Mouse (Mus musculus) adrenal gland, adult (tissue): ENCODE results near the gene Trim14.
A peak's percentile ranks its signal among the peaks of the same experiment; 100 is the strongest.
"Not testable (repeated sequence)": the region's sequence is repeated elsewhere in the genome, so short reads cannot be mapped to it uniquely, and the experiment has no call there.

Source experiments
- DNase-seq, 2 experiments: peaks; one replicate each; pipeline ENCODE4 v3.0.0; 2022 to 2023; ENCODE audit warnings: low spot score in 1 of 2; ENCODE audit not compliant: inconsistent age in 2 of 2

The Trim14 gene

DNA sequence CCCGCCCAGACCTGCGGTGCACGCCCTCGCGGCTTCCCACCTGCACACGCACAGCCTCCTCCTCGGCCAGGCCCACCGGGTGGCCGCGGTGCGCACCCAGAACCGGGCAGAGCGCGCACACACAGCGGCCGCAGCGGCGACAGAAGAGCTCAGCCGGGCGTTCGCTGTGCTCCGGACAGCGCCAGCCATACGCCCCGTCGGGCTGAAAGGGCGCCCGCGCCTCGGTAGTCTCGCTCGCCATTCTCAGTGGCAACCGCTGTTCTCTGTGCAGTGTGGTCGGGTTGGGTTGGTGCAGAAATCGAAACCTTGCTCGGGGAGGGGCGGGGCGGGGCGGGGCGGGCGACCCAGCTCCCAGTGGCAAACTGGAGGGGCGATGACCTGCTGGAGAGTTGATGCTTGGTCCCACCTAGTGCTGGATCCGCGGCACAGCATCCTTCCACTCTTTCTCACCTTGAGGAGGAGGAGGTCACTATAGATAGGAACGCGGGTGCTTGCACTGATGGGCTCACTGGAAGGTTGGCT is at the start of gene Trim14:
Gene Trim14, minus strand, starts transcription at position 302 of the 522 bp plus-strand sequence.
- DNase-seq: peak; percentile 50 to 73

GRCm38 (mm10) chr4:46585041-46585810 is 49.3 kb upstream of the Trim14 start:
- no peak for DNase-seq

GRCm38 (mm10) chr4:46584536-46584935 is 48.6 kb upstream of the Trim14 start:
- not testable (repeated sequence) for DNase-seq

DNA sequence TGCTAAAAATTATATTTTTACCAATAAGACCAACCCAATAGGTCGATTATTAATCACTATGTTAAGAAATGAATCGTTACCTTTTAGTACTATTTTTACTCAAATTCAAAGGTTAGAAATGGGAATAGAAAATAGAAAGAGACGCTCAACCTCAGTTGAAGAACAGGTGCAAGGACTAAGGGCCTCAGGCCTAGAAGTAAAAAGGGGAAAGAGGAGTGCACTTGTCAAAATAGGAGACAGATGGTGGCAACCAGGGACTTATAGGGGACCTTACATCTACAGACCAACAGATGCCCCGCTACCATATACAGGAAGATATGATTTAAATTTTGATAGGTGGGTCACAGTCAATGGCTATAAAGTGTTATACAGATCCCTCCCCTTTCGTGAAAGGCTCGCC is 48.1 kb upstream of the Trim14 start:
- not testable (repeated sequence) for DNase-seq

- DNase-seq: not testable (repeated sequence)
Observed at GRCm38 (mm10) chr4:46582024-46582423, 46.1 kb upstream of the Trim14 start.

- not testable (repeated sequence) for DNase-seq
Observed at GRCm38 (mm10) chr4:46581577-46581976, 45.6 kb upstream of the Trim14 start.

DNA sequence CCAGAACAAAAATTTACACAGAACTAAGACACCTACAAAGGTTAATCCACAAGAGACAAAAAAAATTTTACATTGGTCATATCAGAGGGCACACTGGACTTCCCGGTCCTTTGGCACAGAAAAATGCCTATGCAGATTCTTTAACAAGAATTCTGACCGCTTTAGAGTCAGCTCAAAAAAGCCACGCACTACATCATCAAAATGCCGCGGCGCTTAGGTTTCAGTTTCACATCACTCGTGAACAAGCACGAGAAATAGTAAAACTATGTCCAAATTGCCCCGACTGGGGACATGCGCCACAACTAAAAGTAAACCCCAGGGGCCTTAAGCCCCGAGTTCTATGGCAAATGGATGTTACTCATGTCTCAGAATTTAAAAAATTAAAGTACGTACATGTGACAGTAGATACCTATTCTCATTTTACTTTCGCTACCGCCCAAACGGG is 44.9 kb upstream of the Trim14 start:
- DNase-seq: not testable (repeated sequence)

DNA sequence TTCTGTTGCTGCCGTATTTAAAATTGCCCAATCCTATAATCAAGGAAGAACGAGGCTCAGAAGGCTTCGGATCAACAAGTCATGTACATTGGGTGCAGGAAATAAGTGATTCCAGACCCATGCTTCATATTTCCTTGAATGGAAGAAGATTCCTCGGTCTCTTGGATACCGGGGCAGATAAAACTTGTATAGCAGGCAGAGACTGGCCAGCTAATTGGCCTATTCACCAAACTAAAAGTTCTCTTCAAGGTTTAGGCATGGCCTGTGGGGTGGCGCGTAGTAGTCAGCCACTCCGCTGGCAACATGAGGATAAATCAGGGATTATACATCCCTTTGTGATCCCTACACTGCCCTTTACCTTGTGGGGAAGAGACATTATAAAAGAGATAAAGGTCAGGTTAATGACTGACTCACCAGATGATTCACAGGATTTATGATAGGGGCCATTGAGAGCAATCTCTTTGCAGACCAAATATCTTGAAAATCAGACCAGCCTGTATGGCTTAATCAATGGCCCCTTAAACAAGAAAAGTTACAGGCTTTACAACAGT is 42.9 kb upstream of the Trim14 start:
- DNase-seq: peak in 1 of 2 experiments; percentile 63

- DNase-seq: no peak
Observed at GRCm38 (mm10) chr4:46578228-46578627, 42.3 kb upstream of the Trim14 start.

GRCm38 (mm10) chr4:46575509-46576284 is 39.8 kb upstream of the Trim14 start:
- not testable (repeated sequence) for DNase-seq

DNA sequence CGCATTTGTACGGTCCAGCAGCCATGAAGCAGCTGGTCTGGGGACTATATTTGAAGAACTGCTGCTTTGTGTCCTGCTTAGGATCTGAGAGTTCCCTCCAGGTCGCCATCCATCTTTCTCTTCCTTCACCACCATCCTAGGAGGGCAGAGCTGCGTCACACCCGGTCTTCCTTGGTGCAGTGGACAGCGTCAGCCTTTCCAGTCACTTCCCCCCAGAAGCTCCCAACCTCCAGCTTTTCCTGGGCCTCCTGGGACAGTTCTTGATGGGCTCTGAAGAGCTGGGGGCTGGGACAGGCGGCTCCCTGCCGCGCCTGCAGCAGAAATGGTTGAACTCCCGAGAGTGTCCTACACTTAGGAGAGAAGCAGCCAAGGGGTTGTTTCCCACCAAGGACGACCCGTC is 38.9 kb upstream of the Trim14 start:
- DNase-seq: peak in 1 of 2 experiments; percentile 51

DNA sequence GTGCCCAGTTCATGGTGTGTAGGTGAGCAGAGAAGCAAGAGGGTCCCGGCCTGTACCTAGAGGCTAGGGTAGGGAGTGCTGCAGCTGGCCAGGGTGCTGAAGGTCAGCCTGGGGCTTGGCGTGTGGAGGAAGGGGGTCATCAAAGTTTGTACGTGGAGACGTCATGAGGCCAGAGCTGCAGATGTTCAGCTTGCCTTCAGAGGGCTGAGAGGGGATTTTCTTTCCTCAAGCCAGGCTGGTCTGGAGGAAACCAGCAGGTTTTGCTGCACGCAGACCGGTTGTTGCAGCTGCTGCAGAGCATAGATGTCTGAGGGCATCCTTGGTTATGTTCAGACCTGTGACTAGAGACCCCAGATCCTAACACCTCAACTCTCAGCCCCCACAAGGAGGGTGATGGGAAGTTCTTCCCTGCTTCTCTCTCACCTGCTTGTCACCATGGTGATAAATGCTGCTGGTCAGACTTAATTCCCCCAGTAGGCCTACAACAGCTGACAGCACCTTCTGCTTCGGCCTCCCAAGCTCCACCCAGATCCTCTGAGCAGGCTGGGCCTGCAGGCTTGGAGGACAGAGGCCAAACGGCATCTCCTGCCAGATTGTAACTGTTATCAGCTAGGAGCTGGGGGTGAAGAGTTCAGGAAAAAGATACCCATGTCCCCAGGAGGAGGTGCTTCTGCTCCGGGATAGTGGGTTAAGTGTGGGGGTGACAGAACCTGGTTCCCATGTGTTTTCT is 38.2 kb upstream of the Trim14 start:
- DNase-seq: no peak

- DNase-seq: no peak
Observed at GRCm38 (mm10) chr4:46572616-46573015, 36.7 kb upstream of the Trim14 start.

DNA sequence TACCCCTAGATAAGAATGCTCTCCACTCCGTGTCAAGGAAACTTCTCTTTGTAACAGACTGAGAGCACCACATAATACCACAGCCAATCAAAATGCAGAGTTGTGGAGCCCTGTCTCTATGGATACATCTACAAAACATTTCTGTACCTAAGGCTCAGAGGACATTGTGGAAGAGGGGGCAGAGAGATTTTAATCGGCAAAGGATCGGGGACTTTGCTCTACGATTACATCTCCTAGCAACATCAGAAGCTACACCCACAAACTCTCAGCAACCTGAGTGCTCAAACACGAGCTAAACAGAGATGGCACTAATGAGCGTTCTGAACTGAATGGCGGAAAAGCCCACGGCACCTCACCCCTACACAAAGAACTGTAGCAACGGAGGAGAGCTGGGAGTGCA is 35.8 kb upstream of the Trim14 start:
- DNase-seq: no peak

DNA sequence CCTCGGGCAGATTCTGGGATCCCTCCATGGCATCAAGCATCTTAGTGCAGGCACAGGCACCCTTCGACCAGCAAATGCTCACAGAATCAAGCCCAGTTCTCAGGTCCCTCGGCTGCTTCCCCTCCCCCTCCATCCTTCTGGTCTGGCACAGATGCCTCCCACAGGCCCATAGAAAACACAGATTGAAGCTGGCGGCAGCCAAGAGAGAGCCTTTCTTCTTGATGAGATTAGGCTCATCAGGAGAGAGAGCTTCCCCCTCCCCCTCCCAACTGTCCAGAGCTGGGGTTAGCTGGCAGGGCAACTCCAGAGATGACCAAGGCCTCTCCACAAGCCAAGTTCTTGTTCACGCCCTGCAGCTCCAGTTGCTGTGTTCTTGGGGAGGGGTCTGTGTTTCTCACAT is 33.7 kb upstream of the Trim14 start:
- DNase-seq: no peak

DNA sequence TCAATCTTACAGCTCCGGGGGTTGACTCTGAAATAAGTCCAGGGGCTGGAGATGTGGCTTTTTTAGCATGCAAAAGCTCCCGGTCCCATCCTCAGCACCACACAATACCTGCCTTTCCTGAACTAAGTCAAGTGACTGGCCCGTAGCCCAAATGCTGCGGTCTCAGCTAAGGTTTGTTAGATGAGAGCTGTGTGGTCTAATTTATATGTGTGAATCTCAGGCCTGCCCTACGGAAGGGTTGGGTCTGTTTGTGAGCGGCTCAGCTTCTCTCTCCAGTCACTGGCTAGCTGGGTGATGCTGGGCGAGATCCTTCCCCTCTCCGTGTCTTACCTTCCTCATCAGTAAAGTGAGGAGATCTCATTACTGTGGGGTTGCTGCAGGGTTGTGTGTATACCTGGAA is 32.2 kb upstream of the Trim14 start:
- no peak for DNase-seq

GRCm38 (mm10) chr4:46566931-46567671 is 31.2 kb upstream of the Trim14 start:
- DNase-seq: no peak

- DNase-seq: no peak
Observed at GRCm38 (mm10) chr4:46565393-46565955, 29.5 kb upstream of the Trim14 start.

DNA sequence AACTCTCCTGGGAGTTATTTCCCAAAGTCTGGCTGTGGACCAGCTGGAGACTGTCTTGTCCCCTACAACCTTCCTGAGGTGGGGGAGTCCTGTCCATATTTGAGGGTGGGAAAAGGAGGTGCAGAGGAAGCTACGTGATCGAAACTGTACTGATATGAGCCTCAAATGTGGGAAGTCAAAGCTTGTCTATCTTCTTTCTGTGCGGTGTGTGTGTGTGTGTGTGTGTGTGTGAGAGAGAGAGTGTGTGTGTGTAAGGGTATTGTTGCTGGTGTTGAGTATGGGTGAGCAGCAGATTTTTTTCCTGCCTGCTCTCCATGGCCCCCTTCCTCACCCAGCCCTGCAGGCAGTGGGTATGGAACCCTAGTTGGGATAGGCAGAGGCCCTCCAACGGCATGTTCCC is 28.3 kb upstream of the Trim14 start:
- DNase-seq: no peak

GRCm38 (mm10) chr4:46563847-46564246 is 27.9 kb upstream of the Trim14 start:
- peak; percentile 70 to 76 for DNase-seq
